Mouse (Mus musculus): ENCODE measurements at regions not wholly inside any gene's neighbourhood (a gene's known extent, or its start where the extent isn't known, plus 50 kb on each side); places are given as distances from the start of the nearest gene placed in this dataset.

GRCm38 (mm10) chr4:33571351-33571750 is 261.2 kb downstream of the Rngtt start:
- Histone ChIP-seq H3K9me3 (ENCODE audit: control insufficient read depth, low read length) (no peaks in the 10 kb centered on the region), H3K4me3 (ENCODE audit: low read depth, low read length) (no peak overlapping the region), H3K36me3 (ENCODE audit: control insufficient read depth, insufficient read depth, low read length) (no peaks in the 10 kb centered on the region), H3K9ac (ENCODE audit: low read length) (no peak overlapping the region), H3K4me1 (replicated peaks; ENCODE audit: control insufficient read depth, insufficient read depth) (no peaks in the 10 kb centered on the region), H3K27me3 (ENCODE audit: control insufficient read depth, insufficient read depth, low read length) (no peaks in the 10 kb centered on the region), H3K27ac (replicated peaks) (no peak overlapping the region), H3K4me2 (replicated peaks; ENCODE audit: low read depth) (no peak overlapping the region)
- no peak for TF ChIP-seq EP300 (optimal IDR thresholded peaks at IDR 0.05)
- TF ChIP-seq CTCF (IDR thresholded peaks at IDR 0.05; ENCODE audit: low read depth): no peak
- ATAC-seq (ENCODE audit: low FRiP score, low TSS enrichment) (no peak), DNase-seq (ENCODE audit: low spot score) (no peak)
- WGBS: 54% methylated on average over 6 of the region's 6 CpGs

- Histone ChIP-seq H3K4me2 (replicated peaks; ENCODE audit: low read depth) (no peak overlapping the region), H3K27ac (replicated peaks) (no peak overlapping the region), H3K36me3 (ENCODE audit: control insufficient read depth, insufficient read depth, low read length) (no peaks in the 10 kb centered on the region), H3K27me3 (ENCODE audit: control insufficient read depth, insufficient read depth, low read length) (no peaks in the 10 kb centered on the region), H3K9me3 (ENCODE audit: control insufficient read depth, low read length) (no peaks in the 10 kb centered on the region), H3K4me3 (ENCODE audit: low read depth, low read length) (no peak overlapping the region), H3K9ac (ENCODE audit: low read length) (no peak overlapping the region), H3K4me1 (replicated peaks; ENCODE audit: control insufficient read depth, insufficient read depth) (no peaks in the 10 kb centered on the region)
- TF ChIP-seq CTCF (IDR thresholded peaks at IDR 0.05; ENCODE audit: low read depth) (no peak), EP300 (optimal IDR thresholded peaks at IDR 0.05) (no peak)
- DNase-seq (ENCODE audit: low spot score) (no peak), ATAC-seq (ENCODE audit: low FRiP score, low TSS enrichment) (no peak)
- WGBS: 92% methylated on average over 6 of the region's 6 CpGs
Observed at GRCm38 (mm10) chr4:33577631-33578030, 267.5 kb downstream of the Rngtt start.

- WGBS: 85% methylated on average over 8 of the region's 8 CpGs
- Histone ChIP-seq H3K4me2 (replicated peaks; ENCODE audit: low read depth) (no peak overlapping the region), H3K27me3 (ENCODE audit: control insufficient read depth, insufficient read depth, low read length) (no peaks in the 10 kb centered on the region), H3K4me3 (ENCODE audit: low read depth, low read length) (no peak overlapping the region), H3K4me1 (replicated peaks; ENCODE audit: control insufficient read depth, insufficient read depth) (no peaks in the 10 kb centered on the region), H3K27ac (replicated peaks) (no peak overlapping the region), H3K9ac (ENCODE audit: low read length) (no peak overlapping the region), H3K36me3 (ENCODE audit: control insufficient read depth, insufficient read depth, low read length) (no peaks in the 10 kb centered on the region), H3K9me3 (ENCODE audit: control insufficient read depth, low read length) (no peaks in the 10 kb centered on the region)
- ATAC-seq (ENCODE audit: low FRiP score, low TSS enrichment) (no peak), DNase-seq (ENCODE audit: low spot score) (no peak)
- TF ChIP-seq CTCF (IDR thresholded peaks at IDR 0.05; ENCODE audit: low read depth) (no peak), EP300 (optimal IDR thresholded peaks at IDR 0.05) (no peak)
Observed at GRCm38 (mm10) chr4:33580491-33580890, 270.4 kb downstream of the Rngtt start.

GRCm38 (mm10) chr4:33581180-33581591 is 271.1 kb downstream of the Rngtt start:
- no peak for DNase-seq (ENCODE audit: low spot score)
- Histone ChIP-seq H3K4me1 (replicated peaks; ENCODE audit: control insufficient read depth, insufficient read depth) (no peaks in the 10 kb centered on the region), H3K4me2 (replicated peaks; ENCODE audit: low read depth) (no peak overlapping the region), H3K9ac (ENCODE audit: low read length) (no peak overlapping the region), H3K4me3 (ENCODE audit: low read depth, low read length) (no peak overlapping the region), H3K36me3 (ENCODE audit: control insufficient read depth, insufficient read depth, low read length) (no peaks in the 10 kb centered on the region), H3K9me3 (ENCODE audit: control insufficient read depth, low read length) (no peaks in the 10 kb centered on the region), H3K27ac (replicated peaks) (no peak overlapping the region), H3K27me3 (ENCODE audit: control insufficient read depth, insufficient read depth, low read length) (no peaks in the 10 kb centered on the region)
- TF ChIP-seq EP300 (optimal IDR thresholded peaks at IDR 0.05): no peak
- TF ChIP-seq CTCF (IDR thresholded peaks at IDR 0.05; ENCODE audit: low read depth): no peak
- no peak for ATAC-seq (ENCODE audit: low FRiP score, low TSS enrichment)
- WGBS: 79% methylated on average over 15 of the region's 15 CpGs

GRCm38 (mm10) chr4:33581766-33582525 is 271.8 kb downstream of the Rngtt start:
- 64% methylated on average over 17 of the region's 17 CpGs for WGBS
- no peak for ATAC-seq (ENCODE audit: low FRiP score, low TSS enrichment)
- Histone ChIP-seq H3K4me3 (ENCODE audit: low read depth, low read length) (no peak overlapping the region), H3K27ac (replicated peaks) (no peak overlapping the region), H3K36me3 (ENCODE audit: control insufficient read depth, insufficient read depth, low read length) (no peaks in the 10 kb centered on the region), H3K9me3 (ENCODE audit: control insufficient read depth, low read length) (no peaks in the 10 kb centered on the region), H3K27me3 (ENCODE audit: control insufficient read depth, insufficient read depth, low read length) (no peaks in the 10 kb centered on the region), H3K4me1 (replicated peaks; ENCODE audit: control insufficient read depth, insufficient read depth) (0 out of 2 replicates have a peak, but pooled peaks cover 2% of the 10 kb centered on the region), H3K9ac (ENCODE audit: low read length) (no peak overlapping the region), H3K4me2 (replicated peaks; ENCODE audit: low read depth) (no peak overlapping the region)
- no peak for DNase-seq (ENCODE audit: low spot score)
- no peak for TF ChIP-seq EP300 (optimal IDR thresholded peaks at IDR 0.05)
- TF ChIP-seq CTCF (IDR thresholded peaks at IDR 0.05; ENCODE audit: low read depth): no peak

- Histone ChIP-seq H3K4me3 (ENCODE audit: low read depth, low read length) (no peak overlapping the region), H3K27me3 (ENCODE audit: control insufficient read depth, insufficient read depth, low read length) (no peaks in the 10 kb centered on the region), H3K9ac (ENCODE audit: low read length) (no peak overlapping the region), H3K9me3 (ENCODE audit: control insufficient read depth, low read length) (no peaks in the 10 kb centered on the region), H3K36me3 (ENCODE audit: control insufficient read depth, insufficient read depth, low read length) (no peaks in the 10 kb centered on the region), H3K4me1 (replicated peaks; ENCODE audit: control insufficient read depth, insufficient read depth) (0 out of 2 replicates have a peak, but pooled peaks cover 2% of the 10 kb centered on the region), H3K4me2 (replicated peaks; ENCODE audit: low read depth) (no peak overlapping the region), H3K27ac (replicated peaks) (no peak overlapping the region)
- DNase-seq (ENCODE audit: low spot score): no peak
- TF ChIP-seq EP300 (optimal IDR thresholded peaks at IDR 0.05) (no peak), CTCF (IDR thresholded peaks at IDR 0.05; ENCODE audit: low read depth) (no peak)
- no peak for ATAC-seq (ENCODE audit: low FRiP score, low TSS enrichment)
- WGBS: 85% methylated on average over 15 of the region's 15 CpGs
Observed at GRCm38 (mm10) chr4:33582986-33583720, 273.0 kb downstream of the Rngtt start.
